Mouse (Mus musculus) frontal cortex, postnatal 10 days (tissue): ENCODE measurements around the gene Zfp740.
"Not testable (repeated sequence)": the region's sequence is repeated elsewhere in the genome, so short reads cannot be mapped to it uniquely, and the experiment has no call there.

Experiments used
- DNase-seq, 2 experiments: peaks; one replicate each; pipeline ENCODE4 v3.0.0; 2022; ENCODE audit warnings: low spot score in 2 of 2, mixed read lengths in 1 of 2

Zfp740 gene

DNA sequence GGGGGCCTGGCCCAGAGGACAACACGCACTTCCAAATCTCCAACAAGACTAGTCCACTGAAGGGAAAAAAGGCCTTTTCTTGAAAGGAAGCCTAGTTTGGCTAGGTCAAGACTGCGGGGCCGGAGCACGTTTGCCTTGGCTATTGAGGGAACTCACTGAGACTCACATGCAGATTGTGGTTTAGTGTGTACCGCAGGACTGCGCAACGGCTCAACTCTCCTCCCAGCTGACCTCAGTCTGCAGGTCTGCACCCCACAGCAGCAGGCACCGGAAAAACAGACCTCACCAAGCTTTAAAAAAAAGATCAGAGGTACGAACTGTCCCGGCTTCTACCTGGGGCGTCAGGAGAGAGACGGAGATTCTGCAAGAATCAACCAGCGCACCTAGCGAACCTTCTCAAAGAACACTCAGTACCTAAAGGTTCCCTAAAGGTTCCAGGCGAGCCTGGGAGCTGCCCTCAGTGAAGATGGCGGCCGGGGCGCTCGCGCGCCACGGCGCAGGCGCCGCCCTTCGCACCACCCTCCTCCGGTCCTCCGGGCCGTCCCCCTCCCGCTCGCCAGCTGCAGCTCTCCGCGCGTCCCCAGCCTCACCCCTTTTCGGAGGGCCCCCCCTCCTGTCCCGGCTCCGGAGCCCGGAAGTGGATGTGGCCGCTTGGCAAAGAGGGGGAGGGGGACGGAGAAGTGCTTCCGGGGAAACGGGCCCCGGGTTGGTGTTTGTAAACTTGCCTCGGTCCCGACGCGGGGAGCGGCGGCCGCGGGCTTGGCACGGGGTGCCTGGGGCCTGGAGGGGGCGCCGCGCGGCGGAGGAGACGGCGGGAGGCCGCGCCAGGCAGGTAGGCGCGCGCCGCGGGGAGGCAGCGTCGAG, at the start of gene Zfp740:
Gene Zfp740 (plus strand): TSS at position 279 of the 864 bp plus-strand sequence.
- DNase-seq = peak; percentile 93 to 95

GRCm38 (mm10) chr15:102155006-102155405, 48.0 kb upstream of the Zfp740 start:
- DNase-seq = not testable (repeated sequence)

GRCm38 (mm10) chr15:102156836-102157235, 46.2 kb upstream of the Zfp740 start:
- no peak for DNase-seq

DNA sequence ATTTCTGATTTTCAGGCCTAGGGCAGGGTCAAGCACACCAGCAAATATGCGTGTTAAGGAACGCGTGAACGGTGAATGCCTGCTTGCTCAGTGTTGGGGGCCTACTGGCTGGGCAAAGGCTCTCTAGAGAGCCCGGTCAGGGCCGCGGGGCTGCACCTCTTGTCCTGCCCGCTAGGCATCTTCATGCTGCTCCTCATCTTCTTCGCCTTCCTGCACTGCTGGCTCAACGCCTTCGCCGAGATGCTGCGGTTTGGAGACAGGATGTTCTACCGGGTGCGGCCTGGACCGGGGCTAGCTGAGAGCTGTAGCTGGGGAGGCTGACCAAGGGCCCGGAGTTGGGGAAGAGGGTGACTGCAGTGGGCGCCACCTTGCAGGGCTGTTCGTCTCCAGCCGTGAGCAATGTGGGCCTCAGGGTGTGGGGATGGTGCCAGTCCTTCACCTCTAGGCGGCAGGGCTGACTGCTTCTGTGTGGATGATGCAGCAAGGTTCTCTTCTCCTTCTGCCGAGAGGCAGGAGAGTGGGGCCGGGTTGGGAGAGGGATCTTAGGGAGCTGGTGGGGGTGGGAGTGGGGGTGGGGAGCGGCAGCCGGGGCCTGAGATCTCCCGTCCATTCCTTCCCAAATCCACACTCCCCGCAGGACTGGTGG, 42.5 kb upstream of the Zfp740 start:
- no peak for DNase-seq

- no peak for DNase-seq
Measured at GRCm38 (mm10) chr15:102163900-102164693, 39.0 kb upstream of the Zfp740 start.

- no peak for DNase-seq
Measured at GRCm38 (mm10) chr15:102165468-102166100, 37.5 kb upstream of the Zfp740 start.

DNA sequence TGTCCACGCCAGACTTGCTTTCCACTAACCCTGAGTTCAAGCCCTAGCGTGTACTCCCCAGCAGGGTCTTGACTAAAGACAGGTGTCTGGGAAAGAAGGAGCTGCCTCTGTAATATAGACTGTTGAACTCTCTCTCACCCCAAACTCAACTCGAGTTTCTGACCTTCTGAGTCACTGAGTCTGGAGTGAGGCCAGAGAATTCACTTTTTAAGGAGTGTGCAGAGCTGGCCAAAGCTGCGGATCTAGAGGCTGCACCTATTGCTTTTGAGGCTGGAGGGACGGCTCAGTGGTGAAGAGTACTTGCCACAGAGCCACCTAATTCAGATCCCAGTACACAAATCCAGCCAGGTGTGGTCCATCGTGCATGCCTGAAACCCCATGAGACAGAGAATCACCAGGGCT, 35.4 kb upstream of the Zfp740 start:
- no peak for DNase-seq

- no peak for DNase-seq
Measured at GRCm38 (mm10) chr15:102169064-102169463, 34.0 kb upstream of the Zfp740 start.

DNA sequence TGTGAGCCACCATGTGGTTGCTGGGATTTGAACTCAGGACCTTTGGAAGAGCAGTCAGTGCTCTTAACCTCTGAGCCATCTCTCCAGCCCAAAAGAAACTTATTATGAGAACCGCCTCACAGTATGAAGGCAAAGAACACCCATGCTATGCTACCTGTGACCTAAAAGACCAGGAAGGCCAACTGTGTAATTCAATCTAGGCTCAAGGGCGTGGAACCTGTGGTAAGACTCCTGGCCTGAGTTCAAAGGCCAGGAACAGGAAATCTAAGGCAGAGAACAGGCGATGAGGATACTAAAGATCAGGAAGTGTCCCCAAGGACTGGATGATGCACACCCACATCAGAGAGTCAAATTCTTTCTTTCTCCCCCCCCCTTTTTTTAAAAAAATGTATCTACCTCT, 29.5 kb upstream of the Zfp740 start:
- DNase-seq = no peak

DNA sequence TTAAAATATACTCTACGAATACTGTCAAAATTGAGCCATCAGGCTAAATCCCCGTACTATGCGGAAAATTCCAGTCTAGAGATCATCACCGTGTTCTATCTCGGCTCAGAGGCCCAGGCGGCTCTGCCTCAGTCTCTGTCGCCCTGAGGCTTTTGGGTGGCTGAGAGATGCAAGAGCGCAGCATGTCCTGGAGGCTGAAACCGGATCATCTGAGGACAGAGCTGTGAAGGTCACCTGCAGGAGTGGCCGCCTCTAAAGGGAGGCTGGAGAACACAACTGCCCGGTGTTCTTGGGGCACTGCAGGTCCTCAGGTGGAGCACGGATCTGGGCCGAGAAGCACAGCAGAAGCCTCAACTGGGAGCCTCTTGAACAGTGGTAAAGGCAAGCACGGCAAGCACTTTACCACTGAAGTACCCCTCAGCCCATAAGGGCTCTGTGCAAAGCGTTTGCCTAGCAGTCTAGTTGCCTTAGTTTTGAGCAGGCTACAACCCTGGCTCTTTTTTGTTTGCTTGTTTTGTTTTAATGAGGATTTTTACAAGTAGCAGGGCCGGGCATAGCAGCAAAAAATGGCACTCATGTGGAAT, 27.2 kb upstream of the Zfp740 start:
- no peak for DNase-seq

GRCm38 (mm10) chr15:102176571-102177316, 26.3 kb upstream of the Zfp740 start:
- DNase-seq = no peak

DNA sequence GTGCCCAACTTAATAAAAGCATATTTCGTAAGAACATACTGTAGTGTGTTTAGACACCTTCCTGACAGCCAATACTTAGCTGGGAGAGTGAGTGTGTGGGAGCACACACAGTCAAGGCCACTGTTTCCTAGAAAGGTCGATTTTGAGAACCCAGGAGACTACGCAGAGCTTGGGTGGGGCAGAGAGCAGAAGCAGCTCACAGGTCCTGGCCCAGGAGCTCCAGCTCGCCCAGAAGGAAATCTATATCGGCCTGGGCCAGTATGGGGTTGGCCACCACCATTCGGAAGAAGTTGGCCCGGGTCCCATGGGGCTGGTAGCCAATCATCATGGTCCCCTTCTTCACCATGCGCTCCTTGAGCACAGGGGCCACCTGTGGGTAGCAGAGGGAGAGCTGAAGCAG, 25.6 kb upstream of the Zfp740 start:
- no peak for DNase-seq

- peak in 1 of 2 experiments; percentile 62 for DNase-seq
Measured at GRCm38 (mm10) chr15:102178279-102178678, 24.8 kb upstream of the Zfp740 start.

DNA sequence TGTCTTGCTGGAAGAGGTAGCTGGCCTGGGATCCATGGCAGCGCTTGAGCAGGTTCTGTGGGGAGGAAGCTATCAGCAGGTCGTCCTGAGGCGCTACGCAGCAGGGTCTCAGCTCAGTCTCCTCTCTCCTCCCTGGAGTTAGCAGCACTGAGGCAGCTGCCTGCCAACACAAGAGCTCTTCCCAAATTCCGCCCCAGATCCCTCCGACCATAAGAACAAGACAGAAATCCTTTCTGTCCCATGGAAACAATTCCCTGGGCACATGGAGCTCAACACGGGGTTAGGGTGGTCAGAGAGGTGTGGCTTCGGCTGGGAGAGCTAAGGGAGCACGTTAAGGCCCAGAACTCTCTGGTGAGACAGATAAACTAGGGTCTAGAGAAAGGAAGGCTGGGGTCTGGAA, 23.9 kb upstream of the Zfp740 start:
- DNase-seq = no peak

GRCm38 (mm10) chr15:102179924-102180323, 23.1 kb upstream of the Zfp740 start:
- no peak for DNase-seq

- DNase-seq = no peak
Measured at GRCm38 (mm10) chr15:102183076-102183475, 20.0 kb upstream of the Zfp740 start.

GRCm38 (mm10) chr15:102186239-102186638, 16.8 kb upstream of the Zfp740 start:
- DNase-seq = no peak

- no peak for DNase-seq
Measured at GRCm38 (mm10) chr15:102188096-102188495, 15.0 kb upstream of the Zfp740 start.

DNA sequence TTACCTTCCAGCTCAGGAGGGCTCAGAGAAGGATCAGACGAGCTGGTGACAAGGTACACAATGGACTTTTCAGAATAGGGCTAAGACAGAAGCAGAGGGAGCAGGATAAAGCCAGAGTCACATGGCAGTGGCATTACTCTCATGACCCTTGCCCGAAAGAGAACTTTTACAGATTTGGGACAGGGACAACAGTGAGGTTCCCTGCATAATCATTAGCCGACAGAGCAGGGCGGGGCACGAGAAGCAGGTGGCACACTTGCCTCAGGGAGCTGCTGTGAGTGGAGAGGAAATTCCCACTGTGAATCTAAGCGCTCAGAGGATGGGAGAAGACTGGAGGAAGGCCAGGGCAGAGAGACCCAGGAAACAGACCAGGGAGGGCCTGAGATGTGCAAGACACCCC, 14.2 kb upstream of the Zfp740 start:
- no peak for DNase-seq

- no peak for DNase-seq
Measured at GRCm38 (mm10) chr15:102191699-102192098, 11.3 kb upstream of the Zfp740 start.
